Mouse (Mus musculus) G1E (cell line): ENCODE measurements around the gene Zfp956. TPM values are rescaled to one million over a fixed set of nuclear protein-coding genes. Genes with fewer than 3 reads are reported as not detected.
A peak's percentile ranks its signal among the peaks of the same experiment; 100 is the strongest.

Source experiments
- ATAC-seq: 2 replicates; pipeline ENCODE4 v1.8.0; 2016; ENCODE audit warnings: mild to moderate bottlenecking; ENCODE audit not compliant: insufficient number of reproducible peaks, poor library complexity, low FRiP score, severe bottlenecking; ENCODE audit errors: extremely low read depth
- DNase-seq: peaks from one replicate; pipeline ENCODE4 v3.0.0; 2012; ENCODE audit warnings: low spot score
- H3K27me3 ChIP-seq: 2 replicates; pipeline ENCODE4 v1.6.1; 2012; ENCODE audit warnings: mild to moderate bottlenecking, low read length, inconsistent platforms; ENCODE audit not compliant: insufficient read depth
- H3K36me3 ChIP-seq: replicated peaks from 2 replicates; pipeline ENCODE3; 2012; ENCODE audit warnings: mild to moderate bottlenecking, inconsistent platforms
- H3K4me1 ChIP-seq: 2 replicates; pipeline ENCODE4 v1.6.1; 2012; ENCODE audit warnings: low read depth, low read length, inconsistent platforms, mixed read lengths; ENCODE audit not compliant: insufficient read depth
- H3K4me3 ChIP-seq: 2 replicates; pipeline ENCODE4 v1.5.1; 2012; ENCODE audit warnings: low read depth, mild to moderate bottlenecking, inconsistent platforms, low read length, moderate library complexity, mixed read lengths
- H3K9me3 ChIP-seq: replicated peaks from 2 replicates; pipeline ENCODE4 v1.6.1; 2012; ENCODE audit warnings: inconsistent platforms
- CTCF ChIP-seq: IDR thresholded peaks from 2 replicates; pipeline ENCODE4 v1.5.1; 2012; ENCODE audit warnings: low read depth, low read length, inconsistent platforms, mixed read lengths
- GATA1 ChIP-seq: IDR thresholded peaks from 2 replicates; pipeline ENCODE4 v1.6.1; 2012; ENCODE audit warnings: borderline replicate concordance, low read length, inconsistent platforms, mixed read lengths
- GATA2 ChIP-seq: IDR thresholded peaks from 2 replicates; pipeline ENCODE4 v1.6.1; 2012; ENCODE audit warnings: low read depth, low read length, inconsistent platforms, borderline replicate concordance
- POLR2AphosphoS5 ChIP-seq: IDR thresholded peaks from 2 replicates; pipeline ENCODE4 v1.6.1; 2012; ENCODE audit warnings: low read depth, low read length, inconsistent platforms; ENCODE audit not compliant: insufficient replicate concordance
- TAL1 ChIP-seq: conservative IDR thresholded peaks from 2 replicates; pipeline ENCODE4 v1.6.1; 2012; ENCODE audit warnings: low read depth, low read length, inconsistent platforms, mixed read lengths
- polyA plus RNA-seq: library from polyadenylated mRNA; stranded (reverse); fragments of >175 nt; gene quantifications from 2 replicates; pipeline ENCODE4 v1.2.3, GENCODE M21; 2012
- total RNA-seq, 2 experiments: library from RNA; stranded (forward) in 1 of 2; stranded (reverse) in 1 of 2; fragments of 200-1000 nt in 1 of 2; fragments of >200 nt in 1 of 2; fragmentation: Nextera tagmentation in 1 of 2; gene quantifications; 2 replicates each; pipeline ENCODE4 v1.2.3; 2014 to 2017

Gene Zfp956
- total and polyA plus RNA-seq, 3 experiments: 5.5 to 6.2 (median 5.8) TPM

DNA sequence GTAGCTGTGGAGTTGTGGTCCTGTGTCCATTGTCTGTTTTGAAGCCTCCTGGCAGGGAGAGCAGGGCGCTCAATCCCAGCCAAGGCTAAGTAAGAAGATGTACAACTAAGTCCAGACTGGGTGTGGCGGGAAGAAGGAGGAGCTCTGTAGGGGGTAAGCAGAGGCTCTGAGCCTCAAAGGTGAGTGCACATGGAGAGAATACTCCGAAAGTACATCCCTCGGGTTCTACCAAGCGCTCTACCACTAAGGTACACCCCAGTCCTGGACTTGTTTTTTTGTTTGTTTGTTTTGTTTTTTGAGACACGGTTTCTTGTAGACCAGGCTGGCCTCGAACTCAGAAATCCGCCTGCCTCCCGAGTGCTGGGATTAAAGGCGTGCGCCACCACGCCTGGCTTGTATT, 10.7 kb upstream of the Zfp956 start:
- TF ChIP-seq TAL1 (no peak), GATA2 (no peak), GATA1 (no peak), POLR2AphosphoS5 (no peak), CTCF (no peak)
- no peaks in the 10 kb centered on the region for H3K4me1 ChIP-seq
- H3K4me3 ChIP-seq: no peak overlapping the region
- ATAC-seq (no peak), DNase-seq (no peak)
- peaks cover 10% of the 10 kb centered on the region; the same call in 1 of the 2 replicates for H3K27me3 ChIP-seq
- peaks cover 12% of the 10 kb centered on the region for H3K9me3 ChIP-seq
- no peaks in the 10 kb centered on the region for H3K36me3 ChIP-seq

DNA sequence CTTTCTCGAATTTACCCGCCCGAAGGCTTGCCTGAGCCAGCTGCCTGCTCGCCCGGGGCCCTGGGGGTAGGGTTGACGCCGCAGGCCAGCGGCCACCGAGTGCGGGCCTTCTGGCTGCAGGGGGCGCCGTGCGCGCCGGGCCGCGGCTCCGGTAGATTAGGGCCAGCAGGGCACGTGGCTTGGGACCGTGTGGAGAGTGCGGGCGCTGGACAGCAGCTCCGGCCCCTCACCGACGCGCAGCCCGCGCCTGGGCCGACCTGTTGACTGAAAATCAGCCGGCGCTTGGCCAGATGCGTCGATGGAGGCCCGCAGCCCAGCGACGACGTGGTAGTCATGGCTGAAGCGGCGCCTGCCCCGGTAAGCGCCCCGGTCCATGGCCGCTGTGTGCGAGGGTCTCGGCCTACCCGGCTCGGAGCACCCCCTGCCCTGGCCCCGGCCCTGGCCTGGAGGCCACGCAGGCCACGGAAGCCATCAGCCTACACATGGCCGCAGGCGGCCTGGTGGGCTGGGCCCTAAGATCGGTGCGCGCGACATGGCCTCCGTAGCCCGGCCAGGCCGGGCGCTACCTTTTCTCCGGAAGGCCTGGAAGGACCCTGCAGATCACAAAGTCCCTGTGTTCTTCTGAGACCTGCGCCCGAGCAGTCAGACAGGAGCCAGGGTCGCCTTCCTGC, 10.0 kb upstream of the Zfp956 start:
- H3K4me3 ChIP-seq: 0 out of 2 replicates have a peak overlapping the region, but pooled peaks have one; percentile 1
- TF ChIP-seq POLR2AphosphoS5: no peak
- no peak for TF ChIP-seq GATA2
- TF ChIP-seq GATA1: no peak
- TF ChIP-seq CTCF: no peak
- no peak for TF ChIP-seq TAL1
- DNase-seq: no peak
- peaks cover 10% of the 10 kb centered on the region; the same call in 1 of the 2 replicates for H3K27me3 ChIP-seq
- no peak for ATAC-seq
- H3K4me1 ChIP-seq: no peaks in the 10 kb centered on the region
- peaks cover 12% of the 10 kb centered on the region for H3K9me3 ChIP-seq
- no peaks in the 10 kb centered on the region for H3K36me3 ChIP-seq

DNA sequence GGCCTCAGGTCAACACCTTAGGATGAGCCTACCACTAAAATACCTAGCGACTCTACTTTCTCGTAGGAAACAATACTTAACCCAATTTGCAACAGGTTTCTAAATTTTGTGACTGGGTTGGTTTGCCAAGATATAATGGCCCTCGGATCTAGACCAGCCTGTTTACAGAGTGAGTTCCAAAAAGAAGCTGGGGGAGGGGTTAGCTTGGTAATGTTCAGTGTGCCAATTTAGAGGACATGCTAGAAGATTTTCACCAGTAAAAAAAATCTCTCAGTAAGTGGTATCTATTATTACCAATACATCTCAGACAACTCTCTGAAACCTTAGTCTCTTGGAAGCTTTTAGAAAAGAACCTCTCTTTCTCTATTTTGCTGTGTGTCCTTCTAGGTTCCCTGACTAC, 9.5 kb upstream of the Zfp956 start:
- DNase-seq (no peak), ATAC-seq (no peak)
- Histone ChIP-seq H3K9me3 (peaks cover 12% of the 10 kb centered on the region), H3K4me3 (no peak overlapping the region), H3K27me3 (peaks cover 10% of the 10 kb centered on the region; the same call in 1 of the 2 replicates), H3K4me1 (no peaks in the 10 kb centered on the region), H3K36me3 (no peaks in the 10 kb centered on the region)
- TF ChIP-seq TAL1 (no peak), POLR2AphosphoS5 (no peak)

DNA sequence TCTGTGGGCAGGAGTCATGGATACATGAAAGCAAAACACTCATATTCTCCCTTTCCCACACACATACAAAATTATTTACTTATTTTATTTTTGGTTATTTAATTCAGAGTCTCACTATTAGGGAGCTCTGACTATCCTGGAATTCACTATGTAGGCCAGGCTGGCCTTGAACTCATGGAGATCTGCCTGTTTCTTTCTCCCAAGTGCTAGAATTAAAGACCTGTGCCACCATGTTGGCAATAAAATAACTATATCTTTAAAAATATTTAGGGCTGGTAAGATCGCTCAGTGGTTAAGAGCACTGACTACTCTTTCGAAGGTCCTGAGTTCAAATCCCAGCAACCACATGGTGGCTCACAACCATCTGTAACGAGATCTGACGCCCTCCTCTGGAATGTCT, 5.8 kb upstream of the Zfp956 start:
- Histone ChIP-seq H3K9me3 (peaks cover 12% of the 10 kb centered on the region), H3K4me1 (peaks cover 1% of the 10 kb centered on the region; the same call in 1 of the 2 replicates), H3K27me3 (peaks cover 13% of the 10 kb centered on the region; the same call in 1 of the 2 replicates), H3K4me3 (no peak overlapping the region), H3K36me3 (no peaks in the 10 kb centered on the region)
- no peak for TF ChIP-seq POLR2AphosphoS5
- no peak for TF ChIP-seq CTCF
- DNase-seq (no peak), ATAC-seq (no peak)

DNA sequence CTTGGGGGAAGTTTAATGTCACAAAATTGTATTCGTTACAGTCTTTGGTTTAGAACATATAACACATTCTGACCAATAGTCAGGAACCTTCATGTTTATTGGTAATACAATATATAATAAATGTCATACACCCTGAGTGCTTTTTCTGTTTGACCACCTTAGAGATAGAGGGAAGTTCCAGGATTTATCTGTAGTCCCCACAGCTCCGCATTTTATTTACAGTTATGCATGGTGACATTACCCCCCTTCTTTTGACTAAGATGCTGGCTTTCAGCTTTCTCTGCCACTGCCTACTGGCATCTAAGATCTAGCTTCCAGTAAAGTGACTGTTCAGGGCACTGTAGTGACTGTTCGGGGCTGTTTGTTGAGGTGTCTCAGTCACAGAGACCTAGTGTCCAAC, 1.2 kb downstream of the Zfp956 start:
- no peak overlapping the region for H3K4me3 ChIP-seq
- TF ChIP-seq CTCF (no peak), GATA1 (no peak), GATA2 (no peak)
- no peaks in the 10 kb centered on the region for H3K9me3 ChIP-seq
- no peak for ATAC-seq
- DNase-seq: no peak
- H3K27me3 ChIP-seq: 0 out of 2 replicates have a peak, but pooled peaks cover 3% of the 10 kb centered on the region
- H3K36me3 ChIP-seq: peaks cover 44% of the 10 kb centered on the region
- H3K4me1 ChIP-seq: peaks cover 24% of the 10 kb centered on the region

DNA sequence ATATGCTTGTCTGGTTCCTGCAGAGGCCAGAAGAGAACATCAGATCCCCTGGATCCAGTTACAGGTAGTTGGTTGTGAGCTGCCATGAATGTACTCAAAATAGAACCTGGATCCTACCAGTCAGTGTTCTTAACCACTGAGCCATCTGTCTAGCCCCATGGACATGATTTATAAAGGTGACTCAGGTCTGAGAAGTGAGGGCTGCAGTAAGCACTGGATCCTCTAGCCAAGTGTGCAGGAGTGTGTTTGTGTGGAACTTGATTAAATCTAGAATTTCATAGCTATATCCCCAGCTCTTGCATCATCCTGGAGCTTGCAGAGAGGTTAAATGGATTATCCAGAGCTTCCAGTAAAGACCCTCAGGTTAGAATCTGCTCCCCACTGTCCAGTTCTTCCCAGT, 4.6 kb downstream of the Zfp956 start:
- Histone ChIP-seq H3K27me3 (no peaks in the 10 kb centered on the region), H3K4me3 (no peak overlapping the region), H3K9me3 (no peaks in the 10 kb centered on the region), H3K4me1 (peaks cover 18% of the 10 kb centered on the region), H3K36me3 (peaks cover 74% of the 10 kb centered on the region)
- DNase-seq: no peak
- ATAC-seq: no peak
- no peak for TF ChIP-seq GATA2
- TF ChIP-seq CTCF: no peak
- TF ChIP-seq GATA1: no peak
- no peak for TF ChIP-seq POLR2AphosphoS5

DNA sequence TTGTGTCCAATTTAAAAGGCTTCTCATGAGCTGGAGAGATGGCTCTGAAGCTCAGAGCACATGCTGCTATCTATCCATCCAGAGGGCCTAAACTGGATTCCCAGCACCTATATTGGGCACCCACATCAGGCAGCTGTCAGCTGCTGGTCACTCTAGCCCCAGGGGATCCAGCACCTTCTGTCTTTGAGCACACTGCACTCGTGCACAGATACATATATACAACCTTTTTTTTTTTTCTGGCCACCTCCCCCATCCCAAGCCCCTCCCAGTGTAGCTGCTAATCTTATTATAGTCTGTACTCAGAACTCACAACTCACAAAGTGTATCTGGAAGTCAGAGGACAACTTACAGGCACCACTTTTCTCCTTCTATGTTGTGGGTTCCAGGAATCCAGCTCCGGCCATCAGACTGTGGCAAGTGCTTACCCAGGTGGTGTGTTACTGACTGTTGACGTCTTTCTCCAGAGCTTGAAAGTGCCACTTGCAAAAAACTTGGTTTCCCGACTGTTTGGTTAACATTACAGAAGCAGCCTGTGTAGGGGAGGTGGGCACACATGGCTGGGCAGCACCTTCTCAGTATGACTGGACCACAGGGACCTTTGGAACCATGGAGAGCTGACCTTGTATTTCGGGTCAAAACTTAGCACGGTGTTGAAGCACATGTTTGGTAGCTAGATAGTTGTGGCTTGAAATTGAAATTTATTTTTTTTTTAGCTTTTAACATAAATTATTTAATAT, 7.7 kb downstream of the Zfp956 start:
- Histone ChIP-seq H3K36me3 (peaks cover 96% of the 10 kb centered on the region), H3K9me3 (no peaks in the 10 kb centered on the region), H3K4me3 (no peak overlapping the region), H3K27me3 (no peaks in the 10 kb centered on the region), H3K4me1 (no peaks in the 10 kb centered on the region)
- ATAC-seq: no peak
- no peak for DNase-seq
- no peak for TF ChIP-seq GATA2
- TF ChIP-seq TAL1: no peak
- no peak for TF ChIP-seq POLR2AphosphoS5
- TF ChIP-seq CTCF: no peak
